Mouse (Mus musculus): ENCODE measurements around the gene Pik3r3. TPM values are rescaled to one million over a fixed set of nuclear protein-coding genes. Genes with fewer than 3 reads are reported as not detected.

Gene Pik3r3
- polyA plus RNA-seq, 1 experiment = 26.0 TPM

DNA sequence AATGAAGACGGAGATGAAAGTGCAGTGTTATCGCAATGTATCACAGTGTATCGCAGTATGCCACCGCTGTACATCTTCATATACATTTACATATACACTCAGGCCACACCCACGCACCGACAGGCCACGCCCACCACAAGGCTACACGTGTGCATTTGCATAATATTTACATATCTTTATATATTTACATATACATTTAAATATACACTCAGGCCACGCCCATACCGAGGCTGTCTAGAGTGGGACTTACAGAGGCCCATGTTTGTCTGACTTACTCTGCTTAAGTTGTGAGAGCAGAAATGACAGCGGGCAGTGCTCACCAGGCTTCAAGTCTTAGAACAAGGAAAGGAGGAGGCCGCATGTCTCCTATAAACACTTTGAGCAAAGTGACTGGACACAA lies 71.9 kb downstream of the Pik3r3 start:
- Histone ChIP-seq H3K27me3 (ENCODE audit: control insufficient read depth, insufficient read depth, low read length) (no peaks in the 10 kb centered on the region), H3K4me3 (ENCODE audit: control insufficient read depth, insufficient read depth, low read length) (no peak overlapping the region), H3K36me3 (ENCODE audit: control insufficient read depth, insufficient read depth, low read length) (no peaks in the 10 kb centered on the region), H3K27ac (ENCODE audit: control insufficient read depth, insufficient read depth, low read length) (no peak overlapping the region), H3K4me1 (replicated peaks; ENCODE audit: control insufficient read depth, insufficient read depth, low read length) (no peaks in the 10 kb centered on the region)
- 89% methylated on average over 12 of the region's 12 CpGs for WGBS
- no peak for TF ChIP-seq CTCF (IDR thresholded peaks at IDR 0.05; ENCODE audit: borderline replicate concordance, control insufficient read depth, extremely low read depth, insufficient read depth, low read length, poor library complexity)
- no peak for TF ChIP-seq POLR2A (IDR thresholded peaks at IDR 0.05; ENCODE audit: control insufficient read depth, extremely low read depth, insufficient read depth, low read length, poor library complexity)
- no peak for DNase-seq

DNA sequence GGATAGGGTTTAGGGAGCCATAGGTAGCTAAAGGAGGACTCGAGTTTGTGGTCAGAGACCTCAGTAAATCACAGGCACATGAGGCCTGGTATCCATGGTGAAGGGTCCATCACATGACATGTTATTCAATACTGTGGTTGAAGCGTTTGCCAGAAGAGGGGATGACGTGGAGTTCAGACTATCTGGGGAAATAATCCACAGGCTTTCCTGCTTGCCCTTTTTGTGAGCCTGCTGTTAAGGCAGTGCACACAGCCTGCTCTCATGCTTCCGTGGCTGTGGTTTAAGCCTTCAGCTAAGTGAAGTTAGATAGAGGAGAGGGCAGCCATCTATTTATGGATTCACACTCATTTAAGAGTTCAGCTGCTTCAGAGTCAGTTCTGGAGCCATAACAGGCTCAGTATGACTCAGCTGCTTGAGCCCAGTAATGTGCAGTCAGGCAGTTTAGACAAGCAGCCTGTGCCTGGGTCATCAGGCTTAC lies 79.5 kb downstream of the Pik3r3 start:
- DNase-seq = no peak
- H3K27me3 ChIP-seq (ENCODE audit: control insufficient read depth, insufficient read depth, low read length) = no peaks in the 10 kb centered on the region
- 20% methylated on average over 4 of the region's 4 CpGs for WGBS

DNA sequence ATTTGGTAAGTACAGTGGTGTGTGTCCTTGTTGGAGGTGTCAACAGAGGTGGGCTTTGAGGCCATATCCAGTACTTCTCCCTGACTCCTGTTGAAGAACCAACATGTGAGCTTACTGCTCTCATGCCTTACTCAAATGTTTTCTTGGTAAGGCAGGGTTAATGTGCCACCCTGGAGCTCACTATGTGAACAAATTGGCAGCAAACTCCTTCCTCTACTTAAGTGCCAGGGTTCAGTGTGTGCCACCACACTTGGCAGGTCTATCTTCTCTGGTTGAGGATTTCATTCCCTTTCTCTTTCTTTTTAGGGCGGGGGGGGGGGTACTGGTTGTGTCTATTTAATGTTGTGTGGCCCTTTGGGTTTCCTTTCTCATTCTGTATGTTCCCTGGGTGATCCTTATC lies 83.1 kb downstream of the Pik3r3 start:
- Histone ChIP-seq H3K27me3 (ENCODE audit: control insufficient read depth, insufficient read depth, low read length) (no peaks in the 10 kb centered on the region), H3K4me3 (ENCODE audit: control insufficient read depth, insufficient read depth, low read length) (no peak overlapping the region), H3K4me1 (replicated peaks; ENCODE audit: control insufficient read depth, insufficient read depth, low read length) (no peaks in the 10 kb centered on the region), H3K27ac (ENCODE audit: control insufficient read depth, insufficient read depth, low read length) (no peak overlapping the region), H3K36me3 (ENCODE audit: control insufficient read depth, insufficient read depth, low read length) (peaks cover 6% of the 10 kb centered on the region; the same call in 1 of the 2 replicates)
- 30% methylated on average over 1 of the region's 1 CpGs for WGBS
- TF ChIP-seq CTCF (IDR thresholded peaks at IDR 0.05; ENCODE audit: borderline replicate concordance, control insufficient read depth, extremely low read depth, insufficient read depth, low read length, poor library complexity) (no peak), POLR2A (IDR thresholded peaks at IDR 0.05; ENCODE audit: control insufficient read depth, extremely low read depth, insufficient read depth, low read length, poor library complexity) (no peak)
- no peak for DNase-seq

More for the DNA sequence above, 79.5 kb downstream of the Pik3r3 start:
- no peaks in the 10 kb centered on the region for H3K4me1 ChIP-seq (replicated peaks; ENCODE audit: control insufficient read depth, insufficient read depth, low read length)
- no peak overlapping the region for H3K4me3 ChIP-seq (ENCODE audit: control insufficient read depth, insufficient read depth, low read length)
- no peaks in the 10 kb centered on the region for H3K36me3 ChIP-seq (ENCODE audit: control insufficient read depth, insufficient read depth, low read length)
- TF ChIP-seq POLR2A (IDR thresholded peaks at IDR 0.05; ENCODE audit: control insufficient read depth, extremely low read depth, insufficient read depth, low read length, poor library complexity) (no peak), CTCF (IDR thresholded peaks at IDR 0.05; ENCODE audit: borderline replicate concordance, control insufficient read depth, extremely low read depth, insufficient read depth, low read length, poor library complexity) (no peak)
- H3K27ac ChIP-seq (ENCODE audit: control insufficient read depth, insufficient read depth, low read length) = no peak overlapping the region

DNA sequence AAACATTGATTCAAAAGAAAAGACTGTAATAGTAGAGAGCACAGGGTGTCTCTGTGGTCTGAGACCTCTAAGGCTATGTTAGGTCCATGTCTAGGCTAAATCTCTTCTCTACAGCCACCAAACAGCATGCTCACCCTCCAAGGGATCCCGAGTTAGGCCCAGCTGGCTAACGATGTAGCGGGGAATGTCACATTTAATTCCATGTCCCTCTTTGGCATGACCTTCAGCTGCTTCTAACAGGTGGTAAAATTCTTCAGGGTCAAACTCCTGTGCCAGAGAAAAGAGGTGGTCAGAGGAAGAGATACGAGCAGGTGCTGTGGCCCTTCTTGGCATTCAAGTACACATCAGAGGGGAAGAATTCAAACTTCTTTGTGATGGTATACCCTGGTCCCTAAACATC lies 96.2 kb downstream of the Pik3r3 start:
- no peaks in the 10 kb centered on the region for H3K27me3 ChIP-seq (ENCODE audit: control insufficient read depth, insufficient read depth, low read length)
- H3K4me1 ChIP-seq (replicated peaks; ENCODE audit: control insufficient read depth, insufficient read depth, low read length) = no peaks in the 10 kb centered on the region
- no peak for DNase-seq
- WGBS = 99% methylated on average over 4 of the region's 4 CpGs
- H3K4me3 ChIP-seq (ENCODE audit: control insufficient read depth, insufficient read depth, low read length) = no peak overlapping the region
- H3K36me3 ChIP-seq (ENCODE audit: control insufficient read depth, insufficient read depth, low read length) = peaks cover 20% of the 10 kb centered on the region
- TF ChIP-seq POLR2A (IDR thresholded peaks at IDR 0.05; ENCODE audit: control insufficient read depth, extremely low read depth, insufficient read depth, low read length, poor library complexity) (no peak), CTCF (IDR thresholded peaks at IDR 0.05; ENCODE audit: borderline replicate concordance, control insufficient read depth, extremely low read depth, insufficient read depth, low read length, poor library complexity) (no peak)
- H3K27ac ChIP-seq (ENCODE audit: control insufficient read depth, insufficient read depth, low read length) = no peak overlapping the region

DNA sequence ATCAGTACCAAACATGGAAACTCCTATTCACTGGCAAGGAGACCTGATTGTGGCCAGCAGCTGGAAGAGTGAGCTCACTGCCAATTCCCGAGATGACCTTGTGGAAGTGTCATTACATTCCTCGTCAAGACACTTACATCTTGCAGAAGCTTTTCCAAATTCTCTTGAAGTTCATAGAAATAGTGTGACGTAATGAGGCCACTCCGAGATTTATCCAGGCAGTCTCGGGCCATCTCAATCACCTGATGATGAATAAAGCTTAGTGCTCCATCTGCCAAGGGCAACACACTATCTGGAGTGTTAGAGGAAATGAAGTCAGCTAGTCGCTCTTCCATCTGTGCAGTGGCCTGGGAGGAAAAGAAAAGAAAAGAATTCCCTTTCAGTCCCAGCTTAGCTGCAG lies 100.7 kb downstream of the Pik3r3 start:
- 95% methylated on average over 6 of the region's 6 CpGs for WGBS
- H3K4me1 ChIP-seq (replicated peaks; ENCODE audit: control insufficient read depth, insufficient read depth, low read length) = no peaks in the 10 kb centered on the region
- no peak overlapping the region for H3K4me3 ChIP-seq (ENCODE audit: control insufficient read depth, insufficient read depth, low read length)
- peaks cover 6% of the 10 kb centered on the region for H3K36me3 ChIP-seq (ENCODE audit: control insufficient read depth, insufficient read depth, low read length)
- no peaks in the 10 kb centered on the region for H3K27me3 ChIP-seq (ENCODE audit: control insufficient read depth, insufficient read depth, low read length)
- DNase-seq = no peak
- no peak for TF ChIP-seq POLR2A (IDR thresholded peaks at IDR 0.05; ENCODE audit: control insufficient read depth, extremely low read depth, insufficient read depth, low read length, poor library complexity)
- no peak for TF ChIP-seq CTCF (IDR thresholded peaks at IDR 0.05; ENCODE audit: borderline replicate concordance, control insufficient read depth, extremely low read depth, insufficient read depth, low read length, poor library complexity)
- no peak overlapping the region for H3K27ac ChIP-seq (ENCODE audit: control insufficient read depth, insufficient read depth, low read length)

DNA sequence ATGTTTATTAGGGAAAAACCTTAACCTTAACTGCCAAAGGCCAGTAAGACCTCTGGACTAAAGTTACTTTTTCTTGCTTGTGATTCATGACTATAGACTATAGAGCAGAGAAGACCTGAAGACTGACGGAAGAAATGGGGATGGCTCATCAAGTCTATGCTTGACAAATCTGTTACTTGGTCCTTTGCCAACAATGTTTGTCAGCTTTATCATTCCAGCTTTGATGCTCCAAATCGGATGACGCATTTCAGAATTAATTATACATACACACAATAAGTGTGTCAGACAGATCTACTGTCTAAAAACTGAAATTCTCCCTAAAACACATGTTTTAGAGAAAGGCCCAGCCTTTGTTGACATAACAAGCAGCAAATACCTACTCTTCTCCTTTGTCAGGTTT lies 107.8 kb downstream of the Pik3r3 start:
- Histone ChIP-seq H3K4me3 (ENCODE audit: control insufficient read depth, insufficient read depth, low read length) (no peak overlapping the region), H3K4me1 (replicated peaks; ENCODE audit: control insufficient read depth, insufficient read depth, low read length) (no peaks in the 10 kb centered on the region), H3K27me3 (ENCODE audit: control insufficient read depth, insufficient read depth, low read length) (no peaks in the 10 kb centered on the region), H3K36me3 (ENCODE audit: control insufficient read depth, insufficient read depth, low read length) (no peaks in the 10 kb centered on the region), H3K27ac (ENCODE audit: control insufficient read depth, insufficient read depth, low read length) (no peak overlapping the region)
- no peak for TF ChIP-seq CTCF (IDR thresholded peaks at IDR 0.05; ENCODE audit: borderline replicate concordance, control insufficient read depth, extremely low read depth, insufficient read depth, low read length, poor library complexity)
- 98% methylated on average over 3 of the region's 3 CpGs for whole genome bisulfite sequencing
- no peak for DNase-seq

DNA sequence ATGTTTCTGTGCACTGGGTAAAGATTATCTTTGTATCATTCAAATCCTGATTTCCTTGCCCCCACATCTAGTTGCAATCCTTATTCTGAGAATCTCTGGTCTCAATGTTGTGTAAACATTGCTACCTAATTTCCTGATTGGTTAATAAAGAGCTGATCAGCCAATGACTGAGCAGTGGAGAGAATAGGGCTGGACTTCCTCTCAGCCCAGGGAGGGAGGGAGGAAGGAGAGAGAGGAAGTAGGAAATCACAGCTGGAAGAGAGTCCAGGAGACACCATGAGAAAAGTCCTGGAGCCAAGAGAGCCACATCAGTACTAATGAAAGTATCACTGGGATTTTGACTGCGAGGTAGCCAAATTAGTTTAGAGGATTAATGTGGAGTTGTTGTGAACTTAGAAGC lies 114.9 kb downstream of the Pik3r3 start:
- Histone ChIP-seq H3K36me3 (ENCODE audit: control insufficient read depth, insufficient read depth, low read length) (no peaks in the 10 kb centered on the region), H3K27ac (ENCODE audit: control insufficient read depth, insufficient read depth, low read length) (no peak overlapping the region), H3K27me3 (ENCODE audit: control insufficient read depth, insufficient read depth, low read length) (no peaks in the 10 kb centered on the region), H3K4me3 (ENCODE audit: control insufficient read depth, insufficient read depth, low read length) (no peak overlapping the region), H3K4me1 (replicated peaks; ENCODE audit: control insufficient read depth, insufficient read depth, low read length) (no peaks in the 10 kb centered on the region)
- WGBS = 98% methylated on average over 1 of the region's 1 CpGs
- TF ChIP-seq POLR2A (IDR thresholded peaks at IDR 0.05; ENCODE audit: control insufficient read depth, extremely low read depth, insufficient read depth, low read length, poor library complexity) (no peak), CTCF (IDR thresholded peaks at IDR 0.05; ENCODE audit: borderline replicate concordance, control insufficient read depth, extremely low read depth, insufficient read depth, low read length, poor library complexity) (no peak)
- DNase-seq = no peak
